Mouse (Mus musculus) cerebellum, adult (tissue): ENCODE measurements around the gene Glp2r.
A peak's percentile ranks its signal among the peaks of the same experiment; 100 is the strongest.

Experiments used
- ATAC-seq: cut with Nextera tagmentation; 2 replicates; pipeline ENCODE4 v1.9.2; 2017; ENCODE audit warnings: mild to moderate bottlenecking, moderate library complexity, mixed read lengths; ENCODE audit not compliant: insufficient number of reproducible peaks, low FRiP score, low TSS enrichment

Glp2r gene

GRCm38 (mm10) chr11:67731056-67731455, 39.9 kb downstream of the Glp2r start:
- ATAC-seq = no peak

GRCm38 (mm10) chr11:67728726-67729125, 42.2 kb downstream of the Glp2r start:
- ATAC-seq = no peak

- ATAC-seq = no peak
Observed at GRCm38 (mm10) chr11:67727095-67727494, 43.9 kb downstream of the Glp2r start.

- no peak for ATAC-seq
Observed at GRCm38 (mm10) chr11:67723231-67724013, 47.5 kb downstream of the Glp2r start.

GRCm38 (mm10) chr11:67722399-67723156, 48.4 kb downstream of the Glp2r start:
- no peak for ATAC-seq

- ATAC-seq = no peak
Observed at GRCm38 (mm10) chr11:67721485-67721884, 49.5 kb downstream of the Glp2r start.

GRCm38 (mm10) chr11:67715382-67715781, 55.6 kb downstream of the Glp2r start:
- no peak for ATAC-seq

- ATAC-seq = no peak
Observed at GRCm38 (mm10) chr11:67712976-67713375, 58.0 kb downstream of the Glp2r start.

GRCm38 (mm10) chr11:67694703-67695376, 76.1 kb downstream of the Glp2r start, which contains the start of gene Rcvrn:
TSS of gene Rcvrn (plus strand) at chr11:67695326.
- ATAC-seq = no peak

- ATAC-seq = no peak
Observed at GRCm38 (mm10) chr11:67686109-67686508, 84.8 kb downstream of the Glp2r start.

GRCm38 (mm10) chr11:67681871-67682270, 89.1 kb downstream of the Glp2r start:
- ATAC-seq = no peak

GRCm38 (mm10) chr11:67679930-67680329, 91.0 kb downstream of the Glp2r start:
- ATAC-seq = no peak

- no peak for ATAC-seq
Observed at GRCm38 (mm10) chr11:67679300-67679699, 91.7 kb downstream of the Glp2r start.

GRCm38 (mm10) chr11:67675562-67676540, 95.1 kb downstream of the Glp2r start:
- peak; percentile 41; the same call in 1 of the 2 replicates for ATAC-seq

- no peak for ATAC-seq
Observed at GRCm38 (mm10) chr11:67672140-67672539, 98.8 kb downstream of the Glp2r start.

GRCm38 (mm10) chr11:67670031-67670430, 100.9 kb downstream of the Glp2r start:
- peak; percentile 66; the same call in 1 of the 2 replicates for ATAC-seq

- no peak for ATAC-seq
Observed at GRCm38 (mm10) chr11:67668460-67669007, 102.4 kb downstream of the Glp2r start.

GRCm38 (mm10) chr11:67667531-67668332, 103.2 kb downstream of the Glp2r start:
- peak; percentile 72 for ATAC-seq

- ATAC-seq = no peak
Observed at GRCm38 (mm10) chr11:67666129-67666528, 104.8 kb downstream of the Glp2r start.
